Mouse (Mus musculus): ENCODE measurements at regions not wholly inside any gene's neighbourhood (a gene's known extent, or its start where the extent isn't known, plus 50 kb on each side); places are given as distances from the start of the nearest gene placed in this dataset.

- no peak for TF ChIP-seq POLR2A (IDR thresholded peaks at IDR 0.05; ENCODE audit: extremely low read depth, insufficient read depth, low read length)
- no peak for TF ChIP-seq CTCF (IDR thresholded peaks at IDR 0.05; ENCODE audit: low read depth, low read length)
Measured at GRCm38 (mm10) chr17:68106366-68106765, 102.4 kb upstream of the Arhgap28 start.
